Mouse (Mus musculus): ENCODE results near the gene Sox3. TPM values are rescaled to one million over a fixed set of nuclear protein-coding genes. Genes with fewer than 3 reads are reported as not detected.

Gene Sox3
- not detected for polyA plus RNA-seq (2017; shearing (Covaris generic))

DNA sequence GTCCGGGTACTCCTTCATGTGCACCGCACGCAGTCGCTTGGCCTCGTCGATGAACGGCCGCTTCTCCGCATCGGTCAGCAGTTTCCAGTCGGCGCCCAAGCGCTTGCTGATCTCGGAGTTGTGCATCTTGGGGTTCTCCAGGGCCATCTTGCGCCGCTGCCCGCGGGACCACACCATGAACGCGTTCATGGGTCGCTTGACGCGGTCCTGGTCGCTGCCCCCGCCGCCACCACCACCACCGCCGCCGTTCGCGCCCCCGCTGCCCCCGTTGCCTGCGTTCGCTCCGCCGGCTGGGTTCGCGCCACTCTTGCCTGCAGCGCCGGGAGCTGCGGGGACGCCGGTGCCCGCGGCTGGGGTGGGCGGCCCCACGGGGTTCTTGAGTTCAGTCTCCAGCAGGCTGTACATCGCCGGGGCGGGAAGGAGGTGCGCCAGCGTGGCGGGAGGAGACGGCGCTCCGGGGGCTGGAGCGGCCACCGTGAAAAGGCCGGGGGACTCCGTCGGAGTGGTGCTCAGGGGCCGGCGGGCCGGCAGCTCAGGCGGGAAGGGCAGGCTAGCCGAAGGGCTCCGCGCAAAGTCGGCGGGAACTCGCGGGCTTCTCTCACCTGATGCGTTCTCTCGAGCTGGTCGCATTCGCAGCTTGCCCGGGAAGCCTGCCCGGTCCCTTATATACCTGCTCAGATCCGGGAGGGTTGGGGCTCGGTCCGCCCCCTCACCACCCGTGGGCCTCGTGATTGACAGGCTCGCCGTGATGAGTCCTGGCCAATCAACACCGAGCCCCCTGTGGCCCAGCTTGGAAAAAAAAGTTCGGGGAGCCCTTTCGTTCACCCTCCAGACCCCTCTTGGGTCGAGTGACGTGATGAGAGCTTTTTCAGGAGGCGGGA, at the start of gene Sox3:
Gene Sox3, minus strand, starts transcription at position 630 of the 881 bp plus-strand sequence.

All from CD4-positive, CD25-positive, alpha-beta regulatory T cell (primary cell).